Comparison of ENCODE assay signal across 16 mouse cellular contexts in the genomic region with DNA sequence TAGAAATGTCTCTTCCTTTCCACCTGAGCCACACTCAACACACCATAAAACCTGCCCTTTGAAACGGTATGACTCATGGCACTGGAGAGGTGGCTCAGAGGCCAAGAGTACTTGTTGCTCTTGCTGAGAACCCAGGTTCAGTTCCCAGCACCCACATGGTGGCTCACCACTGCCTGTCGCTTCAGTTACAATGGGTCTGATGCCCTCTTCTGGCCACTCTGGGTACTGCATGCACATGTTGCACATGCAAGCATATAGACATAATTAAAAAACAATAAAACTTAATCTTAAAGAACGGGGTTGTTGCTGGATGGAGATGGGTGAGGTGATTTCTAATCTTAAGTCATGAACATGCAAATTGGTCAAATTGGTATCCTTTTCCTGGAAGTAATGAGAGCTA. TPM values are rescaled to one million over a fixed set of nuclear protein-coding genes. Genes with fewer than 3 reads are reported as not detected.
A peak's percentile ranks its signal among the peaks of the same experiment; 100 is the strongest.
DNase-seq lines count a peak whose midpoint lies in the region; ATAC-seq and TF ChIP-seq lines count a peak whose summit lies in the region.
"Had no signal": no experiment of that assay in that cellular context is flagged by ENCODE, and none has a peak within 500 bp of the region (broad histone marks: within the 10 kb centered on the region; RNA-seq: fewer than 3 reads in every experiment).

No protein-coding gene starts in this region.

- no peak overlapping the region for H3K27ac ChIP-seq in kidney, postnatal 0 days
- H3K27ac ChIP-seq: liver, embryonic 13.5 days had no signal

- no peak overlapping the region for H3K9ac ChIP-seq in kidney, postnatal 0 days (ENCODE audit: low read depth, low read length)
- H3K9ac ChIP-seq: liver, embryonic 13.5 days had no signal

- no peak for DNase-seq in kidney, postnatal 0 days (ENCODE audit: low spot score)
- DNase-seq in kidney, adult 9 months, result no peak
- peak; percentile 18 for DNase-seq in right cerebral cortex, postnatal 14 days
- DNase-seq in right cerebral cortex, postnatal 10 days (ENCODE audit: low spot score in 2 of 2), result no peak
- DNase-seq in R1 (ENCODE audit: low read depth, low spot score), result peak; percentile 78
- peak; percentile 61 for DNase-seq in testis, postnatal 10 days (ENCODE audit: low spot score)
- DNase-seq in heart, postnatal 14 days, result no peak
- DNase-seq: adrenal gland, postnatal 25 days; cerebellum, adult 8-10 months; embryo, embryonic 11 days; kidney, postnatal 4 days; liver, embryonic 13.5 days; thymus, postnatal 14 days had no signal

- TF ChIP-seq CTCF in kidney, postnatal 0 days (IDR thresholded peaks at IDR 0.05; ENCODE audit: low read depth), result peak; percentile 27; the same call in 1 of the 2 replicates

- WGBS in kidney, postnatal 0 days, result 90% methylated on average over 3 of the region's 3 CpGs

- no peak for ATAC-seq in kidney, postnatal 0 days (replicated peaks; ENCODE audit: low FRiP score, low read depth)

- no peaks in the 10 kb centered on the region for H3K9me3 ChIP-seq in kidney, postnatal 0 days (replicated peaks; ENCODE audit: low read length)

- intact Hi-C loops in heart, postnatal 14 days (cut with DNase I), result no loop called here

- no peak overlapping the region for H3K4me2 ChIP-seq in kidney, postnatal 0 days (ENCODE audit: low read length)
- H3K4me2 ChIP-seq: liver, embryonic 13.5 days had no signal

- H3K4me3 ChIP-seq in kidney, postnatal 0 days (replicated peaks; ENCODE audit: low read depth, low read length), result no peak overlapping the region
- H3K4me3 ChIP-seq: erythroblast, embryonic 14.5 days; liver, embryonic 13.5 days; myocyte had no signal

- no peaks in the 10 kb centered on the region for H3K4me1 ChIP-seq in kidney, postnatal 0 days (replicated peaks; ENCODE audit: insufficient read depth, low read length)
- H3K4me1 ChIP-seq: liver, embryonic 13.5 days had no signal

- no peaks in the 10 kb centered on the region for H3K27me3 ChIP-seq in kidney, postnatal 0 days (ENCODE audit: insufficient read depth, low read length)
- H3K27me3 ChIP-seq: liver, embryonic 13.5 days had no signal

- H3K36me3 ChIP-seq in kidney, postnatal 0 days (ENCODE audit: insufficient read depth, low read length), result no peaks in the 10 kb centered on the region
- H3K36me3 ChIP-seq: liver, embryonic 13.5 days had no signal

RNA-seq across cellular contexts. Expression of a gene that starts 7.7 kb away (rescaled TPM):
- 15.4 and 16.2 TPM in 2 replicates for polyA plus RNA-seq in kidney, postnatal 0 days (2015; fragmentation: Nextera tagmentation; extraction: Ambion mirVana)
- total RNA-seq in heart, postnatal 14 days (2021), result 10 to 100 TPM; 11.1 to 15.5 TPM

RNA-seq across cellular contexts. Expression of a gene that starts 8.3 kb away (rescaled TPM):
- 0.29 and 0.46 TPM in 2 replicates for polyA plus RNA-seq in kidney, postnatal 0 days (2015; fragmentation: Nextera tagmentation; extraction: Ambion mirVana)
- not detected for total RNA-seq in heart, postnatal 14 days (2021)
- total RNA-seq: heart, postnatal 25 days had no signal
- polyA plus RNA-seq: erythroblast, embryonic 14.5 days; myocyte had no signal

Comparison
In these comparisons a context has a peak if more than half of its experiments do, and no peak if none do; other contexts are left out.
1. DNase-seq: peak in right cerebral cortex, postnatal 14 days (single experiment), R1 (single experiment) and testis, postnatal 10 days (single experiment); none in kidney, postnatal 0 days (single experiment), kidney, adult 9 months (single experiment), right cerebral cortex, postnatal 10 days (0 of 2) and heart, postnatal 14 days (0 of 2).